Mouse (Mus musculus) midbrain, embryonic 14.5 days (tissue): Measurements from ENCODE around the gene Slc1a4. TPM values are rescaled to one million over a fixed set of nuclear protein-coding genes. Genes with fewer than 3 reads are reported as not detected.

ENCODE experiments used
- ATAC-seq: fragments of 200-750 bp; cut with Nextera tagmentation; 2 replicates; pipeline ENCODE4 v1.8.0; 2017; ENCODE audit warnings: moderate number of reproducible peaks, moderate library complexity; ENCODE audit not compliant: low FRiP score, low TSS enrichment
- DNase-seq: peaks from one replicate; pipeline ENCODE4 v3.0.0-alpha.2; 2015
- H3K27ac ChIP-seq: fragments of 300-500 bp; sonication (generic); replicated peaks from 2 replicates; pipeline ENCODE4 v1.5.1; 2014; ENCODE audit warnings: mild to moderate bottlenecking, low read depth, low read length, moderate library complexity
- H3K27me3 ChIP-seq: fragments of 300-500 bp; sonication (generic); 2 replicates; pipeline ENCODE4 v1.6.1; 2014; ENCODE audit warnings: low read length, control low read depth, mixed read lengths; ENCODE audit not compliant: control insufficient read depth, insufficient read depth
- H3K36me3 ChIP-seq: fragments of 300-500 bp; sonication (generic); 2 replicates; pipeline ENCODE4 v1.6.1; 2014; ENCODE audit warnings: low read length, control low read depth; ENCODE audit not compliant: control insufficient read depth, insufficient read depth
- H3K4me1 ChIP-seq: fragments of 300-500 bp; sonication (generic); 2 replicates; pipeline ENCODE4 v1.6.1; 2014; ENCODE audit warnings: mild to moderate bottlenecking, antibody characterized with exemption, low read length, control low read depth; ENCODE audit not compliant: control insufficient read depth, insufficient read depth
- H3K4me2 ChIP-seq: fragments of 300-500 bp; sonication (generic); 2 replicates; pipeline ENCODE4 v1.6.1; 2014; ENCODE audit warnings: mild to moderate bottlenecking, low read length, moderate library complexity
- H3K4me3 ChIP-seq: fragments of 300-500 bp; sonication (generic); replicated peaks from 2 replicates; pipeline ENCODE4 v1.5.1; 2014; ENCODE audit warnings: low read depth, low read length
- H3K9ac ChIP-seq: fragments of 300-500 bp; sonication (generic); replicated peaks from 2 replicates; pipeline ENCODE4 v1.6.1; 2014; ENCODE audit warnings: mild to moderate bottlenecking, low read length, moderate library complexity
- H3K9me3 ChIP-seq: fragments of 300-500 bp; sonication (generic); 2 replicates; pipeline ENCODE4 v1.6.1; 2016; ENCODE audit warnings: low read length, control low read depth, mixed read lengths; ENCODE audit not compliant: control insufficient read depth
- WGBS: fragments of 180-500 bp; shearing (Covaris S2); extraction: QIAGEN DNeasy Blood & Tissue Kit; methylation state at CpG from one replicate; pipeline ENCODE4 v1.1.7; 2014; 5-methylcytosine and 5-hydroxymethylcytosine counted together
- polyA plus RNA-seq: library from polyadenylated mRNA; unstranded; fragments of >200 nt; fragmentation: Nextera tagmentation; extraction: Ambion mirVana; gene quantifications from 2 replicates; pipeline ENCODE4 v1.2.1, GENCODE M21; 2014

Slc1a4 gene
- polyA plus RNA-seq, 1 experiment from 2014 or later, result 55.6 TPM

GRCm38 (mm10) chr11:20284463-20284862 lies 48.0 kb downstream of the Slc1a4 start:
- WGBS, result 77% methylated on average over 3 of the region's 3 CpGs

GRCm38 (mm10) chr11:20282601-20283219 lies 49.8 kb downstream of the Slc1a4 start:
- Histone ChIP-seq H3K27me3 (no peaks in the 10 kb centered on the region), H3K9ac (no peak overlapping the region), H3K9me3 (no peaks in the 10 kb centered on the region), H3K4me2 (no peak overlapping the region), H3K4me1 (no peaks in the 10 kb centered on the region), H3K4me3 (no peak overlapping the region), H3K36me3 (no peaks in the 10 kb centered on the region), H3K27ac (no peak overlapping the region)
- no peak for ATAC-seq
- 91% methylated on average over 2 of the region's 2 CpGs for WGBS
- no peak for DNase-seq

More at GRCm38 (mm10) chr11:20284463-20284862, 48.0 kb downstream of the Slc1a4 start:
- no peak overlapping the region for H3K4me2 ChIP-seq
- H3K27me3 ChIP-seq, result no peaks in the 10 kb centered on the region
- H3K27ac ChIP-seq, result no peak overlapping the region
- H3K4me1 ChIP-seq, result no peaks in the 10 kb centered on the region
- no peak overlapping the region for H3K9ac ChIP-seq
- no peak overlapping the region for H3K4me3 ChIP-seq
- no peak for DNase-seq
- H3K9me3 ChIP-seq, result no peaks in the 10 kb centered on the region
- H3K36me3 ChIP-seq, result no peaks in the 10 kb centered on the region
- ATAC-seq, result no peak

GRCm38 (mm10) chr11:20280982-20281381 lies 51.5 kb downstream of the Slc1a4 start:
- Histone ChIP-seq H3K27ac (no peak overlapping the region), H3K27me3 (no peaks in the 10 kb centered on the region), H3K9me3 (no peaks in the 10 kb centered on the region), H3K4me1 (no peaks in the 10 kb centered on the region), H3K4me2 (no peak overlapping the region), H3K9ac (no peak overlapping the region), H3K36me3 (no peaks in the 10 kb centered on the region), H3K4me3 (no peak overlapping the region)
- no peak for DNase-seq
- 81% methylated on average over 5 of the region's 5 CpGs for WGBS
- ATAC-seq, result no peak

GRCm38 (mm10) chr11:20278702-20279101 lies 53.8 kb downstream of the Slc1a4 start:
- Histone ChIP-seq H3K4me1 (no peaks in the 10 kb centered on the region), H3K9ac (no peak overlapping the region), H3K36me3 (no peaks in the 10 kb centered on the region), H3K27ac (no peak overlapping the region), H3K4me2 (no peak overlapping the region), H3K4me3 (no peak overlapping the region), H3K27me3 (no peaks in the 10 kb centered on the region), H3K9me3 (no peaks in the 10 kb centered on the region)
- DNase-seq (no peak), ATAC-seq (no peak)
- 79% methylated on average over 5 of the region's 5 CpGs for WGBS

GRCm38 (mm10) chr11:20277106-20277505 lies 55.4 kb downstream of the Slc1a4 start:
- Histone ChIP-seq H3K4me1 (no peaks in the 10 kb centered on the region), H3K4me3 (no peak overlapping the region), H3K36me3 (no peaks in the 10 kb centered on the region), H3K9ac (no peak overlapping the region), H3K27me3 (no peaks in the 10 kb centered on the region), H3K27ac (no peak overlapping the region), H3K9me3 (no peaks in the 10 kb centered on the region), H3K4me2 (no peak overlapping the region)
- no peak for DNase-seq
- WGBS, result 70% methylated on average over 2 of the region's 2 CpGs
- ATAC-seq, result no peak

GRCm38 (mm10) chr11:20275974-20276373 lies 56.5 kb downstream of the Slc1a4 start:
- H3K4me1 ChIP-seq, result no peaks in the 10 kb centered on the region
- H3K9me3 ChIP-seq, result no peaks in the 10 kb centered on the region
- H3K27me3 ChIP-seq, result no peaks in the 10 kb centered on the region
- ATAC-seq (no peak), DNase-seq (no peak)
- no peaks in the 10 kb centered on the region for H3K36me3 ChIP-seq
- no peak overlapping the region for H3K4me2 ChIP-seq
- H3K9ac ChIP-seq, result no peak overlapping the region
- 68% methylated on average over 2 of the region's 2 CpGs for WGBS
- no peak overlapping the region for H3K4me3 ChIP-seq
- no peak overlapping the region for H3K27ac ChIP-seq

- no peaks in the 10 kb centered on the region for H3K9me3 ChIP-seq
- DNase-seq, result no peak
- no peak overlapping the region for H3K4me3 ChIP-seq
- ATAC-seq, result no peak
- 88% methylated on average over 6 of the region's 6 CpGs for WGBS
- H3K27me3 ChIP-seq, result no peaks in the 10 kb centered on the region
- no peak overlapping the region for H3K27ac ChIP-seq
- H3K36me3 ChIP-seq, result no peaks in the 10 kb centered on the region
- H3K4me1 ChIP-seq, result no peaks in the 10 kb centered on the region
- H3K9ac ChIP-seq, result no peak overlapping the region
- no peak overlapping the region for H3K4me2 ChIP-seq
Observed at GRCm38 (mm10) chr11:20269885-20270284, 62.6 kb downstream of the Slc1a4 start.

- H3K27ac ChIP-seq, result no peak overlapping the region
- WGBS, result 59% methylated on average over 8 of the region's 8 CpGs
Observed at GRCm38 (mm10) chr11:20262628-20263380, 69.7 kb downstream of the Slc1a4 start.

GRCm38 (mm10) chr11:20254791-20255190 lies 77.7 kb downstream of the Slc1a4 start:
- H3K4me1 ChIP-seq, result no peaks in the 10 kb centered on the region
- H3K27ac ChIP-seq, result no peak overlapping the region
- no peak overlapping the region for H3K4me2 ChIP-seq
- no peaks in the 10 kb centered on the region for H3K9me3 ChIP-seq
- no peak for DNase-seq
- H3K36me3 ChIP-seq, result no peaks in the 10 kb centered on the region
- WGBS, result 90% methylated on average over 4 of the region's 4 CpGs
- H3K27me3 ChIP-seq, result no peaks in the 10 kb centered on the region
- ATAC-seq, result no peak
- H3K4me3 ChIP-seq, result no peak overlapping the region
- H3K9ac ChIP-seq, result no peak overlapping the region

More at GRCm38 (mm10) chr11:20262628-20263380, 69.7 kb downstream of the Slc1a4 start:
- DNase-seq (peak; percentile 80), ATAC-seq (no peak)
- no peak overlapping the region for H3K9ac ChIP-seq
- H3K4me1 ChIP-seq, result no peaks in the 10 kb centered on the region
- no peaks in the 10 kb centered on the region for H3K27me3 ChIP-seq
- no peaks in the 10 kb centered on the region for H3K36me3 ChIP-seq
- H3K4me2 ChIP-seq, result no peak overlapping the region
- H3K4me3 ChIP-seq, result no peak overlapping the region
- H3K9me3 ChIP-seq, result no peaks in the 10 kb centered on the region
